Mouse (Mus musculus): ENCODE data around the gene Gnaz.

DNA sequence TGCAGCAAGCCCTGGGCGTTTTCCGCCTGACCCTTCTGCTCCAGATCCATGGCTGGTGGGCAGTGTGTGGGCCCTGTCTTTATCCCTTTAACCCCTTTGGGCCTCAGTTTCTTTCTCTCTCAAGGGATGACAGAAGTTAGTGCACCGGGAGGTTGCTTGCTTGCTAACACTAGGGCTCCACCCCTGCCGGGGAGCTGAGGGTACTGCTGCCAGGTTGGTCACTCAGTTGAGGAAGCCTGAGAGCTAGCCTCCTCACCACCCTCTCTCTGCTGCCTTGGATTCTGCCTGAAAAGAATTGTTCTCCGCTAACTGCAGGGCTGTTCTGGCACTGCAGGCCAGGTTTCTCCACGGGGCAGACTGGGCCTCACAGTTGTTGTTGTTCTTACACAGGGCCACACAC is 6.0 kb downstream of the Gnaz start:
- TF ChIP-seq CTCF (conservative IDR thresholded peaks at IDR 0.05; ENCODE audit: insufficient read depth, insufficient read length, low read depth, low read length) (no peak), POLR2A (IDR thresholded peaks at IDR 0.05; ENCODE audit: low read depth, low read length) (no peak)

All from kidney, adult 2 months (tissue).